Mouse (Mus musculus) liver, postnatal 0 days (tissue): ENCODE results near the gene Pin4. TPM values are rescaled to one million over a fixed set of nuclear protein-coding genes. Genes with fewer than 3 reads are reported as not detected.

ENCODE experiments used
- ATAC-seq: fragments of 200-750 bp; cut with Nextera tagmentation; 2 replicates; pipeline ENCODE4 v1.8.0; 2017; ENCODE audit warnings: mild to moderate bottlenecking, moderate library complexity
- DNase-seq: peaks from one replicate; pipeline ENCODE4 v3.0.0-alpha.2; 2016
- H3K27ac ChIP-seq: fragments of 300-500 bp; sonication (generic); 2 replicates; pipeline ENCODE4 v1.5.1; 2014; ENCODE audit warnings: antibody characterized with exemption, moderate library complexity, mild to moderate bottlenecking, low read depth
- H3K27me3 ChIP-seq: fragments of 300-500 bp; sonication (generic); 2 replicates; pipeline ENCODE4 v1.6.1; 2014; ENCODE audit warnings: low read length, control low read depth, mixed read lengths; ENCODE audit not compliant: insufficient read depth
- H3K36me3 ChIP-seq: fragments of 300-500 bp; sonication (generic); replicated peaks from 2 replicates; pipeline ENCODE4 v1.6.1; 2014; ENCODE audit warnings: mild to moderate bottlenecking, control low read depth, low read length, moderate library complexity, mixed read lengths; ENCODE audit not compliant: insufficient read depth
- H3K4me1 ChIP-seq: fragments of 300-500 bp; sonication (generic); 2 replicates; pipeline ENCODE4 v1.6.1; 2014; ENCODE audit warnings: antibody characterized with exemption, mild to moderate bottlenecking, control low read depth; ENCODE audit not compliant: insufficient read depth
- H3K4me2 ChIP-seq: fragments of 300-500 bp; sonication (generic); 2 replicates; pipeline ENCODE4 v1.6.1; 2014; ENCODE audit warnings: low read depth, mild to moderate bottlenecking, low read length, moderate library complexity, mixed read lengths
- H3K4me3 ChIP-seq: fragments of 300-500 bp; sonication (generic); 2 replicates; pipeline ENCODE4 v1.5.1; 2014; ENCODE audit warnings: low read depth, low read length
- H3K9ac ChIP-seq: fragments of 300-500 bp; sonication (generic); replicated peaks from 2 replicates; pipeline ENCODE4 v1.6.1; 2014; ENCODE audit warnings: mild to moderate bottlenecking, moderate library complexity
- H3K9me3 ChIP-seq: fragments of 300-500 bp; sonication (generic); 2 replicates; pipeline ENCODE4 v1.6.1; 2016; ENCODE audit warnings: mild to moderate bottlenecking, control low read depth, low read length, mixed read lengths
- CTCF ChIP-seq: sonication (generic); IDR thresholded peaks from 2 replicates; pipeline ENCODE4 v1.5.1; 2016; ENCODE audit warnings: antibody characterized with exemption, low read depth
- EP300 ChIP-seq: IDR thresholded peaks from 2 replicates; pipeline ENCODE4 v1.6.1; 2016; ENCODE audit warnings: antibody characterized with exemption, low read depth, mild to moderate bottlenecking
- WGBS: fragments of 180-500 bp; shearing (Covaris S2); extraction: QIAGEN DNeasy Blood & Tissue Kit; methylation state at CpG from one replicate; pipeline ENCODE4 v1.1.7; 2014; ENCODE audit not compliant: insufficient replicate concordance; 5-methylcytosine and 5-hydroxymethylcytosine counted together
- polyA plus RNA-seq: library from polyadenylated mRNA; unstranded; fragments of >200 nt; fragmentation: Nextera tagmentation; extraction: Ambion mirVana; gene quantifications from 2 replicates; pipeline ENCODE4 v1.2.1, GENCODE M21; 2015

Pin4 gene
- polyA plus RNA-seq, 1 experiment from 2014 or later = 40.5 TPM

DNA sequence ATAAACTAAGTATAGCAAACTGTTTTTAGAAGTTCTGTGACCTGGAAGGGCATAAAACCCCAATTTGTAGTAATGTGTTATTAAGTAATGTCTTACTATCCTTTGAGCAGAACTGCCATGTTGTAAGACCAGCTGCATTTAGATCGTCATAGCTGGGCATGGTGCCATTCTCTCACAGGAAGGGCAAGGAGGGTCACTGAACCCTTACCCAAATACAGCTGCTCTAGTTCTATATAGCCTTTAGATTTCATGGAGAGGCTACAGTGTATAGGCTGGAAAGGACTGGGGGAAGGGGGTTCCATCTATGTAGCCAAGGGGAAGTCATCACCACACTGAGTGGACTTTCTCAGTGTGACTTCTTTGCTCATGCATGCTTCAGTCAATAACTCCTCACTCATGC, 21.9 kb downstream of the Pin4 start:
- no peak overlapping the region for H3K9ac ChIP-seq
- no peaks in the 10 kb centered on the region for H3K27me3 ChIP-seq
- no peaks in the 10 kb centered on the region for H3K9me3 ChIP-seq
- DNase-seq (peak; percentile 42), ATAC-seq (peak; percentile 65; the same call in 1 of the 2 replicates)
- no peak overlapping the region for H3K4me2 ChIP-seq
- no peaks in the 10 kb centered on the region for H3K4me1 ChIP-seq
- WGBS = 68% methylated on average over 1 of the region's 1 CpGs
- no peak overlapping the region for H3K4me3 ChIP-seq
- peaks cover 6% of the 10 kb centered on the region; the same call in 1 of the 2 replicates for H3K36me3 ChIP-seq
- no peak overlapping the region for H3K27ac ChIP-seq
- no peak for TF ChIP-seq EP300
- no peak for TF ChIP-seq CTCF

DNA sequence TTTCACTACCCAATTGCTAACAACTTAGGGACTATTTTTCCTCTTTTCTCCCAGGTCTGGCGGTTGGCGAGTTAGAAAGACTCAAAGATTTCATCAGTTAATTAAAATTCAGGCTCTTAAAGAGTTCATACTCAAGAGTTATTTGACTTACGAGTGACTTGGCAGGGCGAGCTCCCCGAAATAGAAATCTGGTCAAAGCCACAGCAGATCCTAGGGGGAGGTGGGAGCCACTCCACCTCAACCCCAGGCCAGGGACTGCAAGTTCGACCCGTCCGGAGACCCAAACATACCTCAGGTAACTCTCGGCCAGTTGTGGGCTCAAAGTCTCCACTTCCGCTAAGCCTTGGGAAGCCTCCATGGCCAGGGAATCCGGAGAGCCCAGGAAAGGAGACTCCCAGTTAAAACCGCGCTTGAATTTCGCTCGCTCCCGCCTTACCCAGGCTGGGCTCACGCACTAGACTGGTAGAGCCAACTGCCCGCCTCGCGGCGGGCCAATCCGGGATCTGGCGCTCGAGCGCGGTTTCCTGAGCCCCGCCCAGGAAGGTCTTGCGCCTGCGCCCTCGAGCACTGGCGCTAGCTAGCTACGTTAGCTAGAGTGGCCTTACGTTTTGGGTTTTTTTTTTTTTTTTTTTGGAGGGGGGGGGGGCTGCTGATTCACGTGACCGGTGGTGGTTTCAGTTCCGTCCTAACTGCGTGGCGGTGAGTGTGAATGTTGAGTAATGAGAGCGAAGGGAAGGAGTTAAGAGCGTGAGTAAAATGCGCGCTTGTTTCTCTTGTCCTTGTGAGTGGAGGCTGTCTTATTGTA, 37.6 kb downstream of the Pin4 start, which contains the start of gene Ercc6l:
Gene Ercc6l, minus strand, starts transcription at position 474 of the 805 bp plus-strand sequence.
- Histone ChIP-seq H3K9ac (peak within 1 kb of the TSS; percentile 70), H3K27me3 (no peaks in the 10 kb centered on the region), H3K27ac (peak within 1 kb of the TSS; percentile 88), H3K9me3 (no peaks in the 10 kb centered on the region), H3K4me1 (no peaks in the 10 kb centered on the region; the same call in 1 of the 2 replicates), H3K36me3 (no peaks in the 10 kb centered on the region), H3K4me2 (peak within 1 kb of the TSS; percentile 59), H3K4me3 (peak within 1 kb of the TSS; percentile 56)
- 16% methylated on average over 42 of the region's 42 CpGs for WGBS
- DNase-seq (peak; percentile 91), ATAC-seq (peak; percentile 100)
- TF ChIP-seq EP300 (peak; percentile 36; the same call in 1 of the 2 replicates), CTCF (no peak; the same call in 1 of the 2 replicates)

DNA sequence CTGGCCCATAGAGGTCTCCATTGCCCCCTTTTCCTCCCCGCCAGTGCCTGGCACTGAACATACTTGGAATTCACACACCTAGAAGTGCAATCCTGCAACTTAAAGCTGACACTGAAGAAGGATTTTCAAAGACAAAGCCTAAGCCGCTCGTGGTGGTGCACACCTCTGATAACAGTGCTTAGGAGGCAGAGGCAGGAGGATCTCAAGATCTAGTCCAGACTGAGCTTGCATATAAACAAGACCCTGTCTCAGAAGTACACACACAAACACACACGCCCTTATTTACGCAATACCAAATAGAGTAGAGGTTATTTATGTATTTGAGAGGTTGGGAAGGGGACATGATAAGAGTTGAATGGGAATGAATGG, 38.2 kb downstream of the Pin4 start:
- Histone ChIP-seq H3K9ac (peak overlapping the region; percentile 54), H3K36me3 (no peaks in the 10 kb centered on the region), H3K4me2 (peak overlapping the region; percentile 59), H3K9me3 (no peaks in the 10 kb centered on the region), H3K4me3 (peak overlapping the region; percentile 56), H3K27me3 (no peaks in the 10 kb centered on the region), H3K27ac (peak overlapping the region; percentile 88), H3K4me1 (no peaks in the 10 kb centered on the region; the same call in 1 of the 2 replicates)
- TF ChIP-seq CTCF (no peak), EP300 (no peak)
- ATAC-seq (peak; percentile 5), DNase-seq (no peak)
- 46% methylated on average over 5 of the region's 5 CpGs for WGBS

- peak; percentile 54 for TF ChIP-seq CTCF
- TF ChIP-seq EP300 = no peak
- WGBS = 52% methylated on average over 2 of the region's 2 CpGs
- Histone ChIP-seq H3K9ac (no peak overlapping the region), H3K36me3 (no peaks in the 10 kb centered on the region), H3K4me2 (no peak overlapping the region), H3K9me3 (no peaks in the 10 kb centered on the region), H3K4me1 (no peaks in the 10 kb centered on the region; the same call in 1 of the 2 replicates), H3K4me3 (no peak overlapping the region), H3K27me3 (0 out of 2 replicates have a peak, but pooled peaks cover 6% of the 10 kb centered on the region), H3K27ac (no peak overlapping the region)
- peak; percentile 34 for DNase-seq
- no peak for ATAC-seq
These were observed 40.5 kb downstream of the Pin4 start for GRCm38 (mm10) chrX:102159778-102160177.

DNA sequence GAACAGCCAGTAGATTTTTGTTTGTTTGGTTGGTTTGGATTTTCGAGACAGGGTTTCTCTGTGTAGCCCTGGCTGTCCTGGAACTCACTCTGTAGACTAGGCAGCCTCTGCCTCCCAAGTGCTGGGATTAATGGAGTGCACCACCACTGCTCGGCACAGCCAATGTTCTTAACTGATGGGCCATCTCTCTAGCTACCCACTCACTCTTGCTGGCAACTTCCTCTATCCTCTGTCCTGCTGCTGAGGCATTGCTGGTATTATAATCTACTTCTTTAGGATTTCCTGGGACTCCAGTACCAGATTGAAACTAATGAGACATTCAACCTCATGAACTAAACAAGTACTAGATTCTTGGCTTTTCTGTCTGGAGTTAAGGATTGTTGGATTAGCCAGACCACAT, 41.3 kb downstream of the Pin4 start:
- H3K4me1 ChIP-seq = no peaks in the 10 kb centered on the region; the same call in 1 of the 2 replicates
- H3K9ac ChIP-seq = no peak overlapping the region
- H3K27ac ChIP-seq = no peak overlapping the region
- no peak overlapping the region for H3K4me3 ChIP-seq
- ATAC-seq (no peak), DNase-seq (no peak)
- TF ChIP-seq CTCF (no peak), EP300 (no peak)
- WGBS = 32% methylated on average over 2 of the region's 2 CpGs
- H3K27me3 ChIP-seq = 0 out of 2 replicates have a peak, but pooled peaks cover 6% of the 10 kb centered on the region
- H3K4me2 ChIP-seq = no peak overlapping the region
- H3K9me3 ChIP-seq = no peaks in the 10 kb centered on the region
- H3K36me3 ChIP-seq = no peaks in the 10 kb centered on the region

DNA sequence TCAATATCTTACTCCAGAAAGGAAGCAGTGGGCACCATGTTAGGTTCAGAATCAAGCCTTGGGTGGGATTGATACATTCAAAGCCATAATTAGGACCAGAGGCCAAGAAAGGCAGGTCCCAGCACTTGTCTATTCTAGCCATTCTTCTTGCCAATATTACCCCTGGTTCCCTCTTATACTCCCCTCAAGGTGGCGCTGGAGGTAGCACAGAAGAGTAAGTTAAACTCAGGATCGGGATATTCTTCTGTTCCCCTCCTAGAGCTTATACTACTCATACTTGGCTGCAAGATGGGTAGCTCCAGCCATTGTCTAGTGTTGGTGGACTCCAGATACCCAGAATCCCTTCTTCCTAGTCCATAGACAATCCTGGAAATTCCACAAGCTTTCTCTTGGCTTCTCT, 43.8 kb downstream of the Pin4 start:
- H3K27ac ChIP-seq = no peak overlapping the region
- 24% methylated on average over 2 of the region's 2 CpGs for WGBS
- no peaks in the 10 kb centered on the region for H3K9me3 ChIP-seq
- H3K36me3 ChIP-seq = no peaks in the 10 kb centered on the region
- no peak overlapping the region for H3K4me2 ChIP-seq
- H3K27me3 ChIP-seq = 0 out of 2 replicates have a peak, but pooled peaks cover 6% of the 10 kb centered on the region
- ATAC-seq = no peak
- DNase-seq = no peak
- no peak overlapping the region for H3K4me3 ChIP-seq
- no peak overlapping the region for H3K9ac ChIP-seq
- no peaks in the 10 kb centered on the region for H3K4me1 ChIP-seq
- TF ChIP-seq EP300 (no peak), CTCF (peak; percentile 44)
